Mouse (Mus musculus) neural tube, embryonic 14.5 days (tissue): ENCODE measurements around the gene Wbp4. TPM values are rescaled to one million over a fixed set of nuclear protein-coding genes. Genes with fewer than 3 reads are reported as not detected.
"Not testable (repeated sequence)": the region's sequence is repeated elsewhere in the genome, so short reads cannot be mapped to it uniquely, and the experiment has no call there.

ENCODE experiments used
- ATAC-seq: fragments of 200-750 bp; cut with Nextera tagmentation; 2 replicates; pipeline ENCODE4 v1.8.0; 2017; ENCODE audit warnings: low read depth, mild to moderate bottlenecking, moderate TSS enrichment, moderate library complexity
- H3K27ac ChIP-seq: fragments of 300-500 bp; sonication (generic); 2 replicates; pipeline ENCODE4 v1.5.1; 2014; ENCODE audit warnings: low read depth, mild to moderate bottlenecking, control low read depth, low read length, moderate library complexity, mixed read lengths
- H3K27me3 ChIP-seq: fragments of 300-500 bp; sonication (generic); 2 replicates; pipeline ENCODE4 v1.6.1; 2014; ENCODE audit warnings: low read length; ENCODE audit not compliant: control insufficient read depth, insufficient read depth
- H3K36me3 ChIP-seq: fragments of 300-500 bp; sonication (generic); 2 replicates; pipeline ENCODE4 v1.6.1; 2014; ENCODE audit warnings: low read length, mixed read lengths; ENCODE audit not compliant: control insufficient read depth, insufficient read depth
- H3K4me1 ChIP-seq: fragments of 300-500 bp; sonication (generic); 2 replicates; pipeline ENCODE4 v1.6.1; 2014; ENCODE audit warnings: low read length; ENCODE audit not compliant: control insufficient read depth, insufficient read depth
- H3K4me2 ChIP-seq: fragments of 300-500 bp; sonication (generic); 2 replicates; pipeline ENCODE4 v1.6.1; 2014; ENCODE audit warnings: mild to moderate bottlenecking, low read depth, low read length, control low read depth
- H3K4me3 ChIP-seq: fragments of 300-500 bp; sonication (generic); 2 replicates; pipeline ENCODE4 v1.5.1; 2014; ENCODE audit warnings: low read depth, low read length, control low read depth, mixed read lengths
- H3K9ac ChIP-seq: fragments of 300-500 bp; sonication (generic); replicated peaks from 2 replicates; pipeline ENCODE4 v1.6.1; 2014; ENCODE audit warnings: low read depth, mild to moderate bottlenecking, control low read depth, low read length, mixed read lengths
- H3K9me3 ChIP-seq: fragments of 300-500 bp; sonication (generic); 2 replicates; pipeline ENCODE4 v1.6.1; 2016; ENCODE audit warnings: low read length; ENCODE audit not compliant: control insufficient read depth
- WGBS: fragments of 180-500 bp; shearing (Covaris S2); extraction: QIAGEN DNeasy Blood & Tissue Kit; methylation state at CpG from one replicate; pipeline ENCODE4 v1.1.7; 2014; 5-methylcytosine and 5-hydroxymethylcytosine counted together
- polyA plus RNA-seq: library from polyadenylated mRNA; unstranded; fragments of >200 nt; fragmentation: Nextera tagmentation; extraction: Ambion mirVana; gene quantifications from 2 replicates; pipeline ENCODE4 v1.2.1, GENCODE M21; 2014

The Wbp4 gene
- polyA plus RNA-seq, 1 experiment from 2014 or later, result 47.3 TPM

- peak overlapping the region; percentile 48 for H3K4me2 ChIP-seq
- ATAC-seq, result peak; percentile 81
- H3K4me3 ChIP-seq, result peak overlapping the region; percentile 15; the same call in 1 of the 2 replicates
- no peaks in the 10 kb centered on the region for H3K9me3 ChIP-seq
- no peaks in the 10 kb centered on the region for H3K36me3 ChIP-seq
- WGBS, result 16% methylated on average over 16 of the region's 16 CpGs
- H3K27ac ChIP-seq, result peak overlapping the region; percentile 52
- H3K4me1 ChIP-seq, result peaks cover 11% of the 10 kb centered on the region; the same call in 1 of the 2 replicates
- no peak overlapping the region for H3K9ac ChIP-seq
- no peaks in the 10 kb centered on the region for H3K27me3 ChIP-seq
Observed at GRCm38 (mm10) chr14:79445055-79445620, 36.2 kb downstream of the Wbp4 start.

DNA sequence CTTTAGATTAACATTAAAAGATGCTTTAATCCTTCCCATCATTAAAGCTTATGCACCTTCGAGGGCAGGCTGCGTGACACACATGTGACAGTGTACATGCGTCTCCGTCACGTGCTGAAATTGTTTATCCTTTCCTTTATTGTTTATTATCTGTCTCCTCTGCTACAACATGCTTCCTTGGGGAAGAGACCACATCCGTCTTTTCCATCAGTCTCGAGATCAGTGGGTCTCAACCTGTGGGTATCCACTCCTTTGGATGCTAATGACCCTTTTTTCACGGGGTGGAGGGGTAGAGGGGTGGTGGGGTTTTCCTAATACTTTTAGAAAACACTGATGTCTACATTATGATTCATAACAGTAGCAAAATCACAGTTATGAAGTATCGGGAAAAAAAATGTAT, 36.7 kb downstream of the Wbp4 start:
- H3K9me3 ChIP-seq, result no peaks in the 10 kb centered on the region
- H3K36me3 ChIP-seq, result no peaks in the 10 kb centered on the region
- no peaks in the 10 kb centered on the region for H3K27me3 ChIP-seq
- 62% methylated on average over 9 of the region's 9 CpGs for WGBS
- no peak overlapping the region for H3K27ac ChIP-seq
- ATAC-seq, result peak; percentile 29; the same call in 1 of the 2 replicates
- H3K4me1 ChIP-seq, result peaks cover 11% of the 10 kb centered on the region; the same call in 1 of the 2 replicates
- no peak overlapping the region for H3K4me3 ChIP-seq
- H3K4me2 ChIP-seq, result peak overlapping the region; percentile 48
- H3K9ac ChIP-seq, result no peak overlapping the region

DNA sequence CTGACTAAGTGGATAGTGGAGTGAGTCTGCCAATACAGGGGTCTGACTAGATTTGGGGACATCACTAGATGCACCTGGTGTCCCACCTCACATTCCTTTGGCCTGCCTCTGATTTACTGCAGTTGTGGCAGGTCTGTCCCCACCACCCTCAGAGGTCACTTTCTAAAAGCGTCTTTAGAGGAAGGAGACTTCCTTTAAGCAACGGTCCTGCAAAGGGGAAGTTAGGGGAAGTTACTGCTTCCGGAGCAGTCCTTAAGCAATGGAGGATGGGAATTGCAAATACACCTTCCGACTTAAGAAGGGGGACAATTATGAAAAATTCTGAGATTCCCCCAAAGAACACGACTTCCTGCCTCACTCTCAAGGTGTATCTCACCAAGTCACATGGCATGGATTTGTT, 39.9 kb downstream of the Wbp4 start:
- H3K4me3 ChIP-seq, result no peak overlapping the region

DNA sequence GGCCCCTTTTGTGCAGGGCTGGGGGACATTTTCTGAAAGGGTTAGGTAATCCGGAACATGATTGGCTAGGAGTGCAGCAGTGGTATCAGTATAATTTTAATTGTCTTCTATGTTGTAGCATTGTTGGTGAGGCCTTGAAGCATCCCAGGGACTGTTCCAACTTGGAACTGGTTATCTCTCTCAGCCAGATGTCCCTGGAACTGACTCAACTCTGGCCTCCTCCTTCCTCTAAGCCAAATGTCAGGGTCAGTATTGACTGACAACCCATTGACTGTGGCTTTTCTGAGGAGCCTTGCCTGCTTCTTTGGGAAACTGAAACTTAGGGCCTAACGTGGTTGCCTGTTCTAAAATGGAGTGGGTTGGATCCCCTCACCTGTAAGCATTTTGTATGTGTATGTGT, 40.7 kb downstream of the Wbp4 start:
- Histone ChIP-seq H3K9me3 (no peaks in the 10 kb centered on the region), H3K36me3 (no peaks in the 10 kb centered on the region), H3K27me3 (no peaks in the 10 kb centered on the region), H3K4me2 (no peak overlapping the region), H3K9ac (no peak overlapping the region), H3K4me1 (peaks cover 11% of the 10 kb centered on the region; the same call in 1 of the 2 replicates), H3K27ac (no peak overlapping the region), H3K4me3 (no peak overlapping the region)
- WGBS, result 89% methylated on average over 2 of the region's 2 CpGs
- ATAC-seq, result no peak

More for the DNA sequence above, 39.9 kb downstream of the Wbp4 start:
- no peak for ATAC-seq
- no peak overlapping the region for H3K27ac ChIP-seq
- peaks cover 11% of the 10 kb centered on the region; the same call in 1 of the 2 replicates for H3K4me1 ChIP-seq
- H3K4me2 ChIP-seq, result no peak overlapping the region
- no peak overlapping the region for H3K9ac ChIP-seq
- H3K27me3 ChIP-seq, result no peaks in the 10 kb centered on the region
- no peaks in the 10 kb centered on the region for H3K36me3 ChIP-seq
- 89% methylated on average over 5 of the region's 5 CpGs for WGBS
- no peaks in the 10 kb centered on the region for H3K9me3 ChIP-seq

- Histone ChIP-seq H3K27me3 (no peaks in the 10 kb centered on the region), H3K4me3 (no peak overlapping the region), H3K9ac (no peak overlapping the region), H3K4me2 (no peak overlapping the region), H3K4me1 (no peaks in the 10 kb centered on the region), H3K27ac (no peak overlapping the region), H3K9me3 (no peaks in the 10 kb centered on the region), H3K36me3 (no peaks in the 10 kb centered on the region)
- 88% methylated on average over 1 of the region's 1 CpGs for WGBS
- ATAC-seq, result no peak
Observed at GRCm38 (mm10) chr14:79434068-79434467, 47.3 kb downstream of the Wbp4 start.

DNA sequence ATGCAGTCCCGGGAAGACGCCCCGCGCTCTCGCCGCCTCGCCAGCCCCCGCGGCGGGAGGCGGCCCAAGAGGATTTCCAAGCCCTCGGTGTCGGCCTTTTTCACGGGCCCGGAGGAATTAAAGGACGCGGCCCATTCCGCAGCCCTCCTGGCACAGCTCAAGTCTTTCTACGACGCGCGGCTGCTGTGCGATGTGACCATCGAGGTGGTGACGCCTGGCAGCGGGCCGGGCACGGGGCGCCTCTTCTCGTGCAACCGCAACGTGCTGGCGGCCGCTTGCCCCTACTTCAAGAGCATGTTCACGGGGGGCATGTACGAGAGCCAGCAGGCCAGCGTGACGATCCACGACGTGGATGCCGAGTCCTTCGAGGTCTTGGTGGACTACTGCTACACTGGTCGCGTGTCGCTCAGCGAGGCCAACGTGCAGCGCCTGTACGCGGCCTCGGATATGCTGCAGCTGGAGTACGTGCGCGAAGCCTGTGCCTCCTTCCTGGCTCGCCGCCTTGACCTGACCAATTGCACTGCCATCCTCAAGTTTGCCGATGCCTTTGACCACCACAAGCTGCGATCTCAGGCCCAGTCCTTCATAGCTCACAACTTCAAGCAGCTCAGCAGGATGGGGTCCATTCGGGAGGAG, 54.5 kb downstream of the Wbp4 start:
- not testable (repeated sequence) for H3K9me3 ChIP-seq, H3K36me3 ChIP-seq, H3K27me3 ChIP-seq, H3K4me1 ChIP-seq
- H3K4me3 ChIP-seq, result peak overlapping the region; percentile 50
- H3K27ac ChIP-seq, result peak overlapping the region; percentile 82; the same call in 1 of the 2 replicates
- 65% methylated on average over 5 of the region's 59 CpGs for WGBS
- peak overlapping the region; percentile 65 for H3K9ac ChIP-seq
- ATAC-seq, result peak; percentile 61
- H3K4me2 ChIP-seq, result peak overlapping the region; percentile 51

GRCm38 (mm10) chr14:79425979-79426729, 55.2 kb downstream of the Wbp4 start, which contains the start of gene Kbtbd7:
TSS of gene Kbtbd7 (plus strand) at chr14:79426511.
- Histone ChIP-seq H3K36me3 (no peaks in the 10 kb centered on the region), H3K4me2 (peak within 1 kb of the TSS; percentile 51), H3K4me1 (no peaks in the 10 kb centered on the region), H3K27ac (peak within 1 kb of the TSS; percentile 82), H3K9ac (peak within 1 kb of the TSS; percentile 65), H3K9me3 (0 out of 2 replicates have a peak, but pooled peaks cover 4% of the 10 kb centered on the region), H3K4me3 (peak within 1 kb of the TSS; percentile 50), H3K27me3 (no peaks in the 10 kb centered on the region)
- peak; percentile 98 for ATAC-seq
- under 1% methylated on average over 38 of the region's 44 CpGs for WGBS

GRCm38 (mm10) chr14:79420083-79420685, 61.1 kb downstream of the Wbp4 start:
- H3K36me3 ChIP-seq, result 0 out of 2 replicates have a peak, but pooled peaks cover 3% of the 10 kb centered on the region
- no peaks in the 10 kb centered on the region for H3K4me1 ChIP-seq
- H3K4me2 ChIP-seq, result no peak overlapping the region
- no peaks in the 10 kb centered on the region for H3K9me3 ChIP-seq
- no peak overlapping the region for H3K27ac ChIP-seq
- H3K4me3 ChIP-seq, result no peak overlapping the region
- 19% methylated on average over 20 of the region's 20 CpGs for WGBS
- no peaks in the 10 kb centered on the region for H3K27me3 ChIP-seq
- no peak overlapping the region for H3K9ac ChIP-seq
- peak; percentile 74; the same call in 1 of the 2 replicates for ATAC-seq
